Mouse (Mus musculus) cerebellum, adult 9-10 months (tissue): ENCODE data around the gene Matn1.

ENCODE experiments used
- DNase-seq: peaks from one replicate; pipeline ENCODE4 v3.0.0; 2022

Gene Matn1

GRCm38 (mm10) chr4:130944112-130944511, at the start of gene Matn1:
Gene Matn1, plus strand, starts transcription at chr4:130944385.
- DNase-seq: no peak

GRCm38 (mm10) chr4:130895701-130896100, 48.5 kb upstream of the Matn1 start:
- DNase-seq: no peak

GRCm38 (mm10) chr4:130896372-130896771, 47.8 kb upstream of the Matn1 start:
- DNase-seq: no peak

- DNase-seq: no peak
Observed at GRCm38 (mm10) chr4:130899383-130899781, 44.8 kb upstream of the Matn1 start.

- no peak for DNase-seq
Observed at GRCm38 (mm10) chr4:130899782-130900427, 44.3 kb upstream of the Matn1 start.

GRCm38 (mm10) chr4:130900746-130901145, 43.4 kb upstream of the Matn1 start:
- DNase-seq: no peak

GRCm38 (mm10) chr4:130902289-130902781, 41.9 kb upstream of the Matn1 start:
- no peak for DNase-seq

GRCm38 (mm10) chr4:130905025-130905424, 39.2 kb upstream of the Matn1 start:
- no peak for DNase-seq

- no peak for DNase-seq
Observed at GRCm38 (mm10) chr4:130905882-130906281, 38.3 kb upstream of the Matn1 start.

GRCm38 (mm10) chr4:130906296-130906695, 37.9 kb upstream of the Matn1 start:
- DNase-seq: peak; percentile 63

- DNase-seq: no peak
Observed at GRCm38 (mm10) chr4:130907200-130908069, 36.8 kb upstream of the Matn1 start.

- DNase-seq: no peak
Observed at GRCm38 (mm10) chr4:130908133-130908532, 36.1 kb upstream of the Matn1 start.

GRCm38 (mm10) chr4:130909167-130909874, 34.9 kb upstream of the Matn1 start:
- no peak for DNase-seq

GRCm38 (mm10) chr4:130910666-130911065, 33.5 kb upstream of the Matn1 start:
- DNase-seq: no peak

- DNase-seq: no peak
Observed at GRCm38 (mm10) chr4:130912626-130913025, 31.6 kb upstream of the Matn1 start.

- no peak for DNase-seq
Observed at GRCm38 (mm10) chr4:130913077-130913476, 31.1 kb upstream of the Matn1 start, which contains the start of gene Laptm5. Gene Laptm5, plus strand, starts transcription at chr4:130913125.

- no peak for DNase-seq
Observed at GRCm38 (mm10) chr4:130913511-130913910, 30.7 kb upstream of the Matn1 start.

GRCm38 (mm10) chr4:130914011-130914410, 30.2 kb upstream of the Matn1 start:
- DNase-seq: no peak

- DNase-seq: no peak
Observed at GRCm38 (mm10) chr4:130914527-130914926, 29.7 kb upstream of the Matn1 start.

GRCm38 (mm10) chr4:130915006-130915667, 29.0 kb upstream of the Matn1 start:
- DNase-seq: no peak

- no peak for DNase-seq
Observed at GRCm38 (mm10) chr4:130915668-130916035, 28.5 kb upstream of the Matn1 start.

- no peak for DNase-seq
Observed at GRCm38 (mm10) chr4:130916639-130917038, 27.5 kb upstream of the Matn1 start.

GRCm38 (mm10) chr4:130917564-130917963, 26.6 kb upstream of the Matn1 start:
- no peak for DNase-seq
